In genomic region chr9:123978308-123978707, GRCm38 (mm10) we compare ENCODE assay signal across 36 mouse cellular contexts. TPM values are rescaled to one million over a fixed set of nuclear protein-coding genes. Genes with fewer than 3 reads are reported as not detected.
"Had no signal": no experiment of that assay in that cellular context is flagged by ENCODE, and none has a peak within 500 bp of the region (broad histone marks: within the 10 kb centered on the region; RNA-seq: fewer than 3 reads in every experiment).

Gene Ccr1l1, minus strand, starts transcription at chr9:123978408.

- H3K4me1 ChIP-seq: embryonic facial prominence, embryonic 12.5 days; embryonic facial prominence, embryonic 13.5 days; embryonic facial prominence, embryonic 15.5 days; forebrain, embryonic 10.5 days; forebrain, embryonic 12.5 days; forebrain, embryonic 13.5 days; forebrain, embryonic 15.5 days had no signal

- DNase-seq: cerebellum, adult 2 months; cerebellum, adult 8-10 months; cerebellum, adult 9-10 months; cerebellum, adult 9-11 months; cerebellum, postnatal 10 days; cerebellum, postnatal 14 days; cerebellum, postnatal 25 days; cerebellum, postnatal 36 days; embryo, embryonic 11 days; forebrain, postnatal 0 days; gastrocnemius, adult 2 months; gastrocnemius, postnatal 10 days; gastrocnemius, postnatal 14 days; gastrocnemius, postnatal 25 days; gastrocnemius, postnatal 36 days; heart, adult 18-20 months; heart, adult 2 months had no signal

- H3K9ac ChIP-seq: embryonic facial prominence, embryonic 12.5 days; embryonic facial prominence, embryonic 13.5 days; embryonic facial prominence, embryonic 15.5 days; forebrain, embryonic 12.5 days; forebrain, embryonic 13.5 days; forebrain, embryonic 15.5 days; forebrain, postnatal 0 days had no signal

- H3K9me3 ChIP-seq: embryonic facial prominence, embryonic 12.5 days; embryonic facial prominence, embryonic 13.5 days; embryonic facial prominence, embryonic 15.5 days; forebrain, embryonic 10.5 days; forebrain, embryonic 12.5 days; forebrain, embryonic 13.5 days; forebrain, embryonic 15.5 days had no signal

- H3K4me3 ChIP-seq: embryonic facial prominence, embryonic 12.5 days; embryonic facial prominence, embryonic 13.5 days; embryonic facial prominence, embryonic 15.5 days; erythroblast, embryonic 14.5 days; forebrain, embryonic 10.5 days; forebrain, embryonic 12.5 days; forebrain, embryonic 13.5 days; forebrain, embryonic 15.5 days; gastrocnemius, adult 2 months; heart, adult 2 months had no signal

- ATAC-seq: forebrain, embryonic 13.5 days; forebrain, embryonic 14.5 days; forebrain, embryonic 15.5 days; forebrain, embryonic 16.5 days; forebrain, postnatal 0 days had no signal

- H3K36me3 ChIP-seq: embryonic facial prominence, embryonic 12.5 days; embryonic facial prominence, embryonic 13.5 days; embryonic facial prominence, embryonic 15.5 days; forebrain, embryonic 10.5 days; forebrain, embryonic 12.5 days; forebrain, embryonic 15.5 days had no signal

- H3K4me2 ChIP-seq: embryonic facial prominence, embryonic 12.5 days; embryonic facial prominence, embryonic 13.5 days; embryonic facial prominence, embryonic 15.5 days; forebrain, embryonic 12.5 days; forebrain, embryonic 13.5 days; forebrain, embryonic 15.5 days had no signal

- H3K27ac ChIP-seq: embryonic facial prominence, embryonic 12.5 days; embryonic facial prominence, embryonic 13.5 days; embryonic facial prominence, embryonic 15.5 days; forebrain, embryonic 10.5 days; forebrain, embryonic 12.5 days; forebrain, embryonic 13.5 days; forebrain, embryonic 15.5 days; gastrocnemius, adult 2 months; heart, adult 2 months had no signal

- H3K27me3 ChIP-seq: embryonic facial prominence, embryonic 12.5 days; embryonic facial prominence, embryonic 13.5 days; embryonic facial prominence, embryonic 15.5 days; forebrain, embryonic 12.5 days; forebrain, embryonic 13.5 days; forebrain, embryonic 15.5 days had no signal

RNA-seq across cellular contexts. Expression of gene Ccr1l1, which starts in this region (rescaled TPM):
- total RNA-seq: common myeloid progenitor, adult 5-6 weeks; forebrain, postnatal 0 days; gastrocnemius, adult 18-20 months; gastrocnemius, adult 2 months; gastrocnemius, adult 8-10 months; gastrocnemius, postnatal 10 days; gastrocnemius, postnatal 14 days; gastrocnemius, postnatal 25 days; gastrocnemius, postnatal 36 days; gastrocnemius, postnatal 4 days; granulocyte monocyte progenitor cell, adult 5-6 weeks; heart, adult 18-20 months; heart, adult 2 months; heart, adult 8-10 months had no signal
- polyA plus RNA-seq: cerebellum, adult 2 months; embryonic facial prominence, embryonic 11.5 days; embryonic facial prominence, embryonic 12.5 days; embryonic facial prominence, embryonic 13.5 days; embryonic facial prominence, embryonic 15.5 days; erythroblast, embryonic 14.5 days; forebrain, embryonic 10.5 days; forebrain, embryonic 11.5 days; forebrain, embryonic 12.5 days; forebrain, embryonic 13.5 days; forebrain, embryonic 14.5 days; forebrain, embryonic 15.5 days; forebrain, embryonic 16.5 days; forebrain, postnatal 0 days; frontal cortex, adult 2 months; heart, adult 2 months had no signal
